Mouse (Mus musculus): ENCODE measurements around the gene Dlg2. TPM values are rescaled to one million over a fixed set of nuclear protein-coding genes. Genes with fewer than 3 reads are reported as not detected.

The Dlg2 gene
- polyA plus RNA-seq, 1 experiment from 2014 or later: 1.5 TPM

- DNase-seq (ENCODE audit: low read depth, low spot score) (no peak), ATAC-seq (no peak)
- ChIA-PET CTCF (no interaction called here), POLR2A (no interaction called here)
- TF ChIP-seq CTCF (IDR thresholded peaks at IDR 0.05): no peak
- in situ Hi-C loops (cut with MboI; ENCODE audit: low pct_unique_long_range_greater_than_20kb): no loop called here
- no peaks in the 10 kb centered on the region for H3K27me3 ChIP-seq
These were observed 1314.6 kb downstream of the Dlg2 start for GRCm38 (mm10) chr7:91790949-91791564.

GRCm38 (mm10) chr7:91806632-91807031 is 1330.2 kb downstream of the Dlg2 start:
- no peak for TF ChIP-seq CTCF (IDR thresholded peaks at IDR 0.05)
- no peaks in the 10 kb centered on the region for H3K27me3 ChIP-seq
- ChIA-PET CTCF (interaction anchor here (1.1 to 1.6 kb wide), 3 partner anchors 8 to 29 kb away, joined by 3 to 4 read pairs (median 3); no protein-coding TSS in a partner anchor), POLR2A (no interaction called here)
- in situ Hi-C loops (cut with MboI; ENCODE audit: low pct_unique_long_range_greater_than_20kb): no loop called here
- ATAC-seq (no peak), DNase-seq (ENCODE audit: low read depth, low spot score) (no peak)

- no peak for DNase-seq (ENCODE audit: low read depth, low spot score)
- no peak for ATAC-seq
- no peak for TF ChIP-seq CTCF (IDR thresholded peaks at IDR 0.05)
- POLR2A ChIA-PET: no interaction called here
- in situ Hi-C loops (cut with MboI; ENCODE audit: low pct_unique_long_range_greater_than_20kb): no loop called here
- H3K27me3 ChIP-seq: no peaks in the 10 kb centered on the region
- CTCF ChIA-PET: no interaction called here
These were observed 1334.3 kb downstream of the Dlg2 start for GRCm38 (mm10) chr7:91810774-91811173.

GRCm38 (mm10) chr7:91818004-91818403 is 1341.5 kb downstream of the Dlg2 start:
- ChIA-PET CTCF (no interaction called here), POLR2A (no interaction called here)
- DNase-seq (ENCODE audit: low read depth, low spot score): no peak
- no peaks in the 10 kb centered on the region for H3K27me3 ChIP-seq
- in situ Hi-C loops (cut with MboI; ENCODE audit: low pct_unique_long_range_greater_than_20kb): no loop called here
- no peak for TF ChIP-seq CTCF (IDR thresholded peaks at IDR 0.05)
- ATAC-seq: peak; percentile 60

- POLR2A ChIA-PET: no interaction called here
- peak; percentile 65 for DNase-seq (ENCODE audit: low read depth, low spot score)
- ATAC-seq: peak; percentile 87
- TF ChIP-seq CTCF (IDR thresholded peaks at IDR 0.05): no peak
- in situ Hi-C loops (cut with MboI; ENCODE audit: low pct_unique_long_range_greater_than_20kb): no loop called here
- CTCF ChIA-PET: interaction anchor here (0.9 to 1.7 kb wide), 4 partner anchors 9 to 98 kb away, joined by 3 to 5 read pairs (median 3); no protein-coding TSS in a partner anchor
- no peaks in the 10 kb centered on the region for H3K27me3 ChIP-seq
These were observed 1355.7 kb downstream of the Dlg2 start for GRCm38 (mm10) chr7:91832207-91832606.

- TF ChIP-seq CTCF (IDR thresholded peaks at IDR 0.05): no peak
- DNase-seq (ENCODE audit: low read depth, low spot score) (no peak), ATAC-seq (peak; percentile 98)
- POLR2A ChIA-PET: no interaction called here
- CTCF ChIA-PET: interaction anchor here (1.1 kb wide), 1 partner anchor 9 kb away, joined by 3 read pairs; no protein-coding TSS in a partner anchor
- in situ Hi-C loops (cut with MboI; ENCODE audit: low pct_unique_long_range_greater_than_20kb): no loop called here
- H3K27me3 ChIP-seq: no peaks in the 10 kb centered on the region
These were observed 1369.3 kb downstream of the Dlg2 start for GRCm38 (mm10) chr7:91845723-91846122.

GRCm38 (mm10) chr7:91849364-91849763 is 1372.9 kb downstream of the Dlg2 start:
- POLR2A ChIA-PET: no interaction called here
- DNase-seq (ENCODE audit: low read depth, low spot score) (no peak), ATAC-seq (no peak)
- in situ Hi-C loops (cut with MboI; ENCODE audit: low pct_unique_long_range_greater_than_20kb): no loop called here
- CTCF ChIA-PET: no interaction called here
- no peak for TF ChIP-seq CTCF (IDR thresholded peaks at IDR 0.05)
- no peaks in the 10 kb centered on the region for H3K27me3 ChIP-seq

GRCm38 (mm10) chr7:91853653-91854052 is 1377.2 kb downstream of the Dlg2 start:
- no peak for ATAC-seq
- TF ChIP-seq CTCF (IDR thresholded peaks at IDR 0.05): no peak
- H3K27me3 ChIP-seq: no peaks in the 10 kb centered on the region
- ChIA-PET CTCF (interaction anchor here (3.0 kb wide), 1 partner anchor 10 kb away, joined by 14 read pairs; no protein-coding TSS in a partner anchor), POLR2A (no interaction called here)
- in situ Hi-C loops (cut with MboI; ENCODE audit: low pct_unique_long_range_greater_than_20kb): no loop called here
- no peak for DNase-seq (ENCODE audit: low read depth, low spot score)

- in situ Hi-C loops (cut with MboI; ENCODE audit: low pct_unique_long_range_greater_than_20kb): no loop called here
- ATAC-seq: no peak
- DNase-seq (ENCODE audit: low read depth, low spot score): no peak
- no peak for TF ChIP-seq CTCF (IDR thresholded peaks at IDR 0.05)
- CTCF ChIA-PET: interaction anchor here (1.0 to 1.5 kb wide), 4 partner anchors 9 to 25 kb away, joined by 3 read pairs; no protein-coding TSS in a partner anchor
- H3K27me3 ChIP-seq: no peaks in the 10 kb centered on the region
- POLR2A ChIA-PET: no interaction called here
These were observed 1380.5 kb downstream of the Dlg2 start for GRCm38 (mm10) chr7:91856931-91857330.

GRCm38 (mm10) chr7:91862806-91863531 is 1386.5 kb downstream of the Dlg2 start:
- in situ Hi-C loops (cut with MboI; ENCODE audit: low pct_unique_long_range_greater_than_20kb): no loop called here
- POLR2A ChIA-PET: no interaction called here
- DNase-seq (ENCODE audit: low read depth, low spot score) (no peak), ATAC-seq (no peak)
- H3K27me3 ChIP-seq: no peaks in the 10 kb centered on the region
- TF ChIP-seq CTCF (IDR thresholded peaks at IDR 0.05): no peak
- CTCF ChIA-PET: interaction anchor here (1.1 to 2.6 kb wide), 2 partner anchors 10 to 19 kb away, joined by 3 to 14 read pairs; no protein-coding TSS in a partner anchor

GRCm38 (mm10) chr7:91868919-91869318 is 1392.4 kb downstream of the Dlg2 start:
- TF ChIP-seq CTCF (IDR thresholded peaks at IDR 0.05): no peak
- no peak for DNase-seq (ENCODE audit: low read depth, low spot score)
- in situ Hi-C loops (cut with MboI; ENCODE audit: low pct_unique_long_range_greater_than_20kb): no loop called here
- H3K27me3 ChIP-seq: no peaks in the 10 kb centered on the region
- ChIA-PET POLR2A (interaction anchor here (0.6 kb wide), 1 partner anchor 192 kb away, joined by 4 read pairs; no protein-coding TSS in a partner anchor), CTCF (no interaction called here)
- ATAC-seq: peak; percentile 85
